Mouse (Mus musculus) heart, embryonic 10.5 days (tissue): ENCODE data around the gene Kat6b. TPM values are rescaled to one million over a fixed set of nuclear protein-coding genes. Genes with fewer than 3 reads are reported as not detected.

Experiments
- DNase-seq: peaks from one replicate; pipeline ENCODE4 v3.0.0-alpha.2; 2017; ENCODE audit warnings: low spot score
- H3K27ac ChIP-seq: fragments of 300-500 bp; sonication (generic); 2 replicates; pipeline ENCODE4 v1.5.1; 2016; ENCODE audit warnings: mild to moderate bottlenecking
- H3K27me3 ChIP-seq: fragments of 300-500 bp; sonication (generic); 2 replicates; pipeline ENCODE4 v1.6.1; 2016; ENCODE audit warnings: mild to moderate bottlenecking; ENCODE audit not compliant: poor library complexity, insufficient read depth, severe bottlenecking
- H3K36me3 ChIP-seq: fragments of 300-500 bp; sonication (generic); 2 replicates; pipeline ENCODE4 v1.6.1; 2016; ENCODE audit warnings: mild to moderate bottlenecking, moderate library complexity
- H3K4me1 ChIP-seq: fragments of 300-500 bp; sonication (generic); 2 replicates; pipeline ENCODE4 v1.6.1; 2016; ENCODE audit warnings: mild to moderate bottlenecking
- H3K4me3 ChIP-seq: fragments of 300-500 bp; sonication (generic); 2 replicates; pipeline ENCODE4 v1.5.1; 2016; ENCODE audit warnings: mild to moderate bottlenecking, moderate library complexity
- H3K9me3 ChIP-seq: fragments of 300-500 bp; sonication (generic); 2 replicates; pipeline ENCODE4 v1.6.1; 2016; ENCODE audit warnings: mild to moderate bottlenecking, moderate library complexity
- WGBS: fragments of 180-500 bp; shearing (Covaris S2); methylation state at CpG from one replicate; pipeline ENCODE4 v1.1.7; 2016; 5-methylcytosine and 5-hydroxymethylcytosine counted together
- polyA plus RNA-seq: library from polyadenylated mRNA; unstranded; fragments of >200 nt; fragmentation: Nextera tagmentation; extraction: Ambion mirVana; gene quantifications from 2 replicates; pipeline ENCODE4 v1.2.1, GENCODE M21; 2016

Gene Kat6b
- polyA plus RNA-seq, 1 experiment from 2014 or later: 11.1 TPM

DNA sequence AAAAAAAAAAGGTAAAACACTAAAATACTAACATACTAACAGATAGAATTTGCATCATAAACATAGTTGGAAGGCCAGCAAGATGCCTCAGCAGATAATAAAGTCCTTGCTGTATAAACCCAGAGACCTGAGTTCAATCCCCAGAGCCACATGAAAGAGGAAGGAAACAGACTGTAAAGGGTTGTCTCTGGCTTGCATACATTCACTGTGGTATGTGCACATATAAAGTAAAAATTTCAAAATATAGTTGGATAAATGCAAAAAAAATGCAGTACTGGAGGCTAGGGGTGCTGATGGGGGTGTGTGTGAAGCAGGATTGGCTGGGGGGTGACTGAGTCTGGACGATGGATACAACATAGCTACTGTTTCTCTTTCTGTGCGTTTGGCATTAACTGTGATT lies 224.2 kb downstream of the Kat6b start:
- no peak for DNase-seq
- Histone ChIP-seq H3K4me3 (no peak overlapping the region), H3K4me1 (peaks cover 41% of the 10 kb centered on the region), H3K27ac (no peak overlapping the region), H3K27me3 (no peaks in the 10 kb centered on the region; the same call in 1 of the 2 replicates), H3K36me3 (no peaks in the 10 kb centered on the region), H3K9me3 (no peaks in the 10 kb centered on the region)
- WGBS: 90% methylated on average over 2 of the region's 2 CpGs

GRCm38 (mm10) chr14:21706759-21707571 lies 225.7 kb downstream of the Kat6b start:
- Histone ChIP-seq H3K4me1 (peaks cover 44% of the 10 kb centered on the region), H3K27ac (peak overlapping the region; percentile 25), H3K9me3 (no peaks in the 10 kb centered on the region), H3K4me3 (no peak overlapping the region), H3K36me3 (no peaks in the 10 kb centered on the region), H3K27me3 (no peaks in the 10 kb centered on the region; the same call in 1 of the 2 replicates)
- no peak for DNase-seq
- WGBS: 53% methylated on average over 12 of the region's 12 CpGs

DNA sequence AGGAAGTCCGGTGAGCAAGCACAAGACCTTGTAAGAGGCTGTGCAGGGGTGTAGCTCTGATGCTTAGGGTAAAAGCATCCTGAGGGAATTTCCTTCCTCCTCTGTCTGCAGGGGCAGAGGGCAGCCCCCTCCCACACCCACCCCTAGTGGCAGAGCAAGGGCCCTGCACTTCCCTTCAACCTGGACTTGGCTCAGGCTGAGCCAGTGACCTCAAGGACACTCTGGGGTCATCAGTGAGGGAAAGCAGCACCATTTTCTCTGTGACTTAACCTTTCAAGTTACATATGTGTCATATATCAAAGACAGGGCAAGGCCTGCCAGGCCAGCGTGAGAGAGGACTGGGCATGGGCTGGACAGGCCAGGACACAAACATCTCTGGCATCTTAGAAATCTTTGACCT lies 228.3 kb downstream of the Kat6b start:
- peak overlapping the region; percentile 37 for H3K27ac ChIP-seq
- 46% methylated on average over 2 of the region's 2 CpGs for WGBS
- H3K9me3 ChIP-seq: no peaks in the 10 kb centered on the region
- no peaks in the 10 kb centered on the region for H3K36me3 ChIP-seq
- H3K27me3 ChIP-seq: peaks cover 5% of the 10 kb centered on the region; the same call in 1 of the 2 replicates
- H3K4me3 ChIP-seq: no peak overlapping the region
- no peak for DNase-seq
- peaks cover 32% of the 10 kb centered on the region for H3K4me1 ChIP-seq

GRCm38 (mm10) chr14:21711231-21711630 lies 230.0 kb downstream of the Kat6b start:
- peaks cover 32% of the 10 kb centered on the region for H3K4me1 ChIP-seq
- H3K27ac ChIP-seq: no peak overlapping the region
- H3K9me3 ChIP-seq: no peaks in the 10 kb centered on the region
- H3K4me3 ChIP-seq: no peak overlapping the region
- peaks cover 5% of the 10 kb centered on the region; the same call in 1 of the 2 replicates for H3K27me3 ChIP-seq
- WGBS: 82% methylated on average over 2 of the region's 2 CpGs
- DNase-seq: no peak
- H3K36me3 ChIP-seq: no peaks in the 10 kb centered on the region

DNA sequence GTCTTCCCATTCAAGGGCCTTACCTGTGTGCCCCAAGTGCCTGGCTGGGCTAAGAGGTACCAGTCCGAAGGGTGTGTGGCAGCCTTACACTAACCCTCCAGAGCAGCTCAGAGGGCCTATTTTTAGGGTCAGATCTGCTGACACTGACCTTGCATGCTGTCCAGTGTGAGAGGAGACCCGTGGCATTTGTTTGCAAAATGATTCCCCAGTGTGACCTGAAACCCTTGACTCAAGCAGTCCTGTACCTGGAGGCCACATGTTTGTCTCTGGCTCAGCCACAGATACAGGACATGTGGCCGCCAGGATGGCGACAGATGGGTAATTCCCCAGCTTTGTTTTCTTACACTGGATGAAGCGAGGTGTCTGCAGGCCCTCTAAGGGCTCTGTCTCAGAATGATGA lies 233.3 kb downstream of the Kat6b start, which contains the start of gene Dupd1:
Gene Dupd1 (minus strand): TSS at position 91 of the 400 bp plus-strand sequence.
- no peaks in the 10 kb centered on the region for H3K9me3 ChIP-seq
- no peak for DNase-seq
- H3K27ac ChIP-seq: no peak within 1 kb of the TSS
- H3K4me1 ChIP-seq: peaks cover 23% of the 10 kb centered on the region
- H3K27me3 ChIP-seq: peaks cover 5% of the 10 kb centered on the region; the same call in 1 of the 2 replicates
- WGBS: 54% methylated on average over 5 of the region's 5 CpGs
- no peaks in the 10 kb centered on the region for H3K36me3 ChIP-seq
- no peak within 1 kb of the TSS for H3K4me3 ChIP-seq

DNA sequence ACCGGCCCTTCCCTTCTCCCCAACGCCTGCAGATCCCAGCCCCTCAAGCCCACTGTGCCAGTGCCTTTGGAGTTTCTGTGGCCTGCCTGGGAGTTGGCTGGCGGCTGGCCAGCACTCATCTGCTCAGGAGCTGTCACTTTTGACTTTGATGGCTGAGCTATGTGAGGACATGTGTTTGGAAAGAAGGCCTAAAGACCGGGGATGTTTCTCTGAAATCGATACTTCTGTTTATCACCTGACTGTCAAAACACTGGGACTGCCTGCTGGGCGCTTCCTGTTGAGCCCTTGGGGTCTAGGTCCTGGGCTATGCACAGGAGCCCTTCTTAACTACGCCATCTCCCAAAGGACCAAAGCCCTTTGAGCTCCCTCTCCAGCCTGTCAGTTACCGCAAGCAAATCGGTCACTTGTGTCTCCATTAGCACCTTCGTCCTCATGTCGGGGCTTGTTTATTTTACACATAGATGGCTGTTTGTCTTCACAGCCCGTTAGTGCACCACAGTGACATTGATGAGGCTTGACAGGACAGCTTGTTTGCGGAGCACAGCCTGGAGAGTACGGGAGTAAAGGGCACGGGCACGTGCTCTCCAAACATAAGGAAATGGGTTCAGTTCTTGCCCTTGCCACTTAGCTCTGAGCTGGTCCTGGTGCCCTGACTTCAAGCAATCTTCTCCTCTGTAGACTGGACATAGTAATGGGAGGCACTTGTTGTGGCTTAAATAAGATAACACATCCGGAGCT lies 238.6 kb downstream of the Kat6b start:
- Histone ChIP-seq H3K27me3 (no peaks in the 10 kb centered on the region; the same call in 1 of the 2 replicates), H3K4me3 (peak overlapping the region; percentile 10), H3K4me1 (peaks cover 26% of the 10 kb centered on the region), H3K27ac (peak overlapping the region; percentile 31), H3K9me3 (no peaks in the 10 kb centered on the region), H3K36me3 (no peaks in the 10 kb centered on the region)
- WGBS: 9% methylated on average over 17 of the region's 17 CpGs
- DNase-seq: no peak

DNA sequence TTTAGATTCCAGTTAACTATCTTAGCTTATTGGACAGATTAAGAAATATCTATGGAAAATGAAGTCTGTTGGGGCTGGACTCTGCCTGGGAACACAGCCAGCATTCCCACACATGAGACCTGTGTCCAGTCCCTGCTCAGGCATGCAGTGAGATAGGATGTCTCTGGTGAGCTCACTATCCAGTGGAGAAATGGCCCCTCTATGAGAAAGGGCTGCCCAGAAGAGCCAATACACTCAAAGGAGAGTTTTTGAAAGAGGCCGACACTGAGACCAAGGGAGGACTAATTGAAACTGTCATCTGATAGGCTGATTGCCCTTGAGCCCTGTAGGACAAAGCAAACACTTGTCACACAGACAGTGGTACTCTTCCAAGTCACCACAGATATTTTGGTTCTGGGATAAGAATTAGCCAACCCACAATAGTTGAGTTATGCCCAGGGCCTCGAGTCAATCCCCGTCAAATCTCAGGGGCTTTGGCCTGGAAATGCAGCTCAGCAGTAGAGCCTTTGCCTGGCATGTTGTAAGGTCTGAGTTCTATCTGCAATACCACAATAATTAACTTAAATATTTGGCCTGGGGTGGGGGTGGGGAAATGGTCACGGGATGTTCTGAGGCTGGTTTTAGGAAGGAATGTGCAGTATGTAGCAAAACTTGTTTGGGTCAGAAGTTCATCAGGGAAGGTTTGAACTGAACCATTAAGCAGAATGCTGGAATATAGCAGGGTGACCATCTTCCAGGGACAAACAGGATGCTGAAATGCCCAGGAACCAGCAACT lies 239.4 kb downstream of the Kat6b start:
- no peaks in the 10 kb centered on the region for H3K36me3 ChIP-seq
- H3K27me3 ChIP-seq: no peaks in the 10 kb centered on the region; the same call in 1 of the 2 replicates
- WGBS: 46% methylated on average over 4 of the region's 4 CpGs
- no peak overlapping the region for H3K4me3 ChIP-seq
- H3K9me3 ChIP-seq: no peaks in the 10 kb centered on the region
- H3K4me1 ChIP-seq: peaks cover 30% of the 10 kb centered on the region
- DNase-seq: no peak
- peak overlapping the region; percentile 31; the same call in 1 of the 2 replicates for H3K27ac ChIP-seq

Other genes with a start within 250 kb of the Kat6b start
- gene Dupd1, start 233.1 kb downstream of the Kat6b start, polyA plus RNA-seq: 0.12 and 0.15 TPM in 2 replicates